Mouse (Mus musculus): ENCODE data around the gene Lrfn5.
A peak's percentile ranks its signal among the peaks of the same experiment; 100 is the strongest.

Lrfn5 gene

DNA sequence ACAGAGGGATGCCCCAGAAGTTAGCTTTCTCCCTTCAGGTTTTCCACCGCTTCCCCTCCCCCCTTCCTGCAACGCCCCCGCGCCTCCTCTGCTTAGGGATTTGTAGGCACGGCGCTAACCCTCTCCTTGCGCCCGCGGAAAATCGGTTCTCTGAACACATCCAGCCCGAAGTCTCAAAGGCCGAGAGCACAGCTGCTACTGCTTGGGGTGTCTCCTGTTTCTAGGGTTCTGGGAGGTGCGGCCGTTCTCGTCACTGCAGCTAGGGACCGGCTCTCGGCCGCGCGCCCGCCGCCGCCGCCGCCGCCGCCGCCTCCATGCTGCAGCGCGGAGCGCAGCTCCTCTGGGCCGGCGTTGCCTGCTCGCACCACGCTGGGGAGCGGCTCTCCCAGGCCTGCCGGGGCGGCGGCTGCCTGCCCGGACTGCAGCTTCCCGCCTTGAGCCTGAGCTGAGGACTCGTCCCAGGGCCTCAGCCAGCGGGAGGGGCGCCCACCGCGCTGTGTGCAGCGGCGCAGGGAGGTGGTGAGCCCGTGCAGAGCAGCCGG is at the start of gene Lrfn5:
TSS of gene Lrfn5 (plus strand) at position 322 of the 542 bp plus-strand sequence.
- DNase-seq (ENCODE audit: low spot score): no peak

DNA sequence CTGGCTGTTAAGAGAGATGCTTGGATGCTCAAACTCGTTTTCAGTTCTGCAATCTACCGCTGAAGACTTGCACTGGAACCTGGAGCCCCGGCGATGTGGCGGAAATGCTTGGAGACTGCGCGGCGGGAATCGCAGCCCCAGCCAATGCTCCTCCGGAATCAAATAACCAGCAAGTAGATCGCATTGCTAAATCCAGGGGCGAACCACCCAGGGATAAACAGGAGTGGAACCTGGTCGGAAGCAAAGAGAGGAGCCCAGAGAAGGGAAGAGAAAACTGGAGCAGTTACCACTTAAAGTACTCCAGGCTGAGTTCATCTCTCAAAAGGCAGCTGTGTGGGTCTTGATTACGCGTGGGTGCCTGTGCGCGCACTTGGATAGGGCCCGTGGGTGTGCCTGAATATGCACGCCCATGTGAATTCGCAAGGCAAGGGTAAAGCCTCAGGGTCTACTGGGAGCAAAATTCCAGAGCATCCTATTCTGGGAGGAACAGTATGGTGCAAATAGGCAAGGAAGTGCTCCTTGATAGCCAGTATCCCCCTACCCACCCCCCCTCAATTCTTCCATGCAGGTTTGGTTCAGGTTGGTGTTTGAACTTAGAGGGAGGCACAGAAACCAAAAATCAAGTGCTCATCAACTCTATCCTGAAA is 1.3 kb upstream of the Lrfn5 start:
- DNase-seq (ENCODE audit: low spot score): no peak

GRCm38 (mm10) chr12:61522148-61522828 is 662 bp upstream of the Lrfn5 start:
- no peak for DNase-seq (ENCODE audit: low spot score)

DNA sequence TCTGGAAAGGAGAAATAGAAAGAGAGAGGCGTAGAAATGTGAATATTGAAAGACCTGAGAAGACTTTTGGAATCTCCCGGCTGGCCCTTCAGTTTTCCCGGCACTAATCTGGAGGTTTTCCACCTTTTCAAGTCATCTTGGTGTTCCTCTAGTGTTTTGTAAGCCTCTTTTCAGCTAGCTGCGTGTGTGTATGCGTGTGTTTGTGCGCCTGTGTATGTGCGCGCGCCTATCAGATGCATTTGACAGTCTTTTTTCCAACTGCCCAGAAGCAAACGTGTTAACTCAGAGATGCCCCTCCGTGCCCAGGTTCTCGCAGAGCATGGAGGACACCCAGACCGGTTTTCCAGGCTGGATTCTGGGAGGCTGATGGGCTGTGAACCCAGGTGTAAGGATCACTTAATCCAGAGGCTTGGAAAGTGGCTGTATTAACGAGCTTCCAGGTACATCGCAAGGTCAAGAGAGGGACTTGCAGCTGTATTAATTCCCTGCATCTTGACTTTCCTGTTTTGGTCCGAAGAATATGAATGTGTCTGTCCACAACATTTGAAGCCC is 757 bp downstream of the Lrfn5 start:
- no peak for DNase-seq (ENCODE audit: low spot score)

DNA sequence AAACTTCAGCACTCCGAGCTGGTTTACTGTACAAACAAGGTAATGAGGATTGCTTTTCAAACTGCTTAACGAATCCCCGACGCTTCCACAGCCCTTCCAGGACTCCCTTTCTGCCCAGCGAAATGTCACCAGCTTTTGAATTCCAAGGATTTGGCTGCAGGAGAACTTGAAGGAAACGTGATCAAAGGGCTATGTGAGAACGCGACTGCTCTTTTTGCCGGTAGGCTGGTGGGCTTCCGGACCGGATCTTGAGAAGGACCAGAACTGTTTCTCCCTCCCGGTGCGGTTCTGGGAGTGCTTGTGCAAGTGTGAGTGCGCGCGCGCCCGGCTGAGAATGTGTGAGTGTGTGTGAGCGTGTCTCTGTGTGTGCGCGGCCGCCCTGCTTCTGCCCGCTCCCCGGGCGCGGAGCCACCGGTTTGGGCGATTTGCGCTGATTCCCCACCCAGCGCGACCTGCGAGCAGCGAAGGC is 1.3 kb downstream of the Lrfn5 start:
- DNase-seq (ENCODE audit: low spot score): no peak

- peak; percentile 73 for DNase-seq (ENCODE audit: low spot score)
Measured at GRCm38 (mm10) chr12:61526199-61526598, 3.2 kb downstream of the Lrfn5 start.

GRCm38 (mm10) chr12:61579949-61580348 is 57.0 kb downstream of the Lrfn5 start:
- no peak for DNase-seq (ENCODE audit: low spot score)

- DNase-seq (ENCODE audit: low spot score): no peak
Measured at GRCm38 (mm10) chr12:61600305-61600704, 77.4 kb downstream of the Lrfn5 start.

DNA sequence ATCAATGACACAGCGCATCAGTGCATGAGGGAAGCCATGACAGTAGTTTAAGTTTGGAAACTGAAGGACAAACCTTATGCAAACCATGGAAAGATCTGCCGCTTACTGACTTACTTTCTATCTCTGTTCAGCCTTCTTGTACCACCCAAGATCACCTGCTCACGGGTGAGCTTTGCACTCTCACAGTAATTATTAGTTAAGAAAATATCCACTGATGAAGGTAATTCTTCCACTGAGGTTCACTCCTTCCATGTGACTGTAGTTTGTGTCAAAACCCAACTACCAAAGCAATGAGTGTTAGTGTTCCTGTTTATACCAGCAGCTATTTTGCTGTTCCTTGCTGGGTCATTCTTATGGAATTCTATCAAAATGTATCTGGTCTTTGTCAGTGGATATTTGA is 84.9 kb downstream of the Lrfn5 start:
- no peak for DNase-seq (ENCODE audit: low spot score)

DNA sequence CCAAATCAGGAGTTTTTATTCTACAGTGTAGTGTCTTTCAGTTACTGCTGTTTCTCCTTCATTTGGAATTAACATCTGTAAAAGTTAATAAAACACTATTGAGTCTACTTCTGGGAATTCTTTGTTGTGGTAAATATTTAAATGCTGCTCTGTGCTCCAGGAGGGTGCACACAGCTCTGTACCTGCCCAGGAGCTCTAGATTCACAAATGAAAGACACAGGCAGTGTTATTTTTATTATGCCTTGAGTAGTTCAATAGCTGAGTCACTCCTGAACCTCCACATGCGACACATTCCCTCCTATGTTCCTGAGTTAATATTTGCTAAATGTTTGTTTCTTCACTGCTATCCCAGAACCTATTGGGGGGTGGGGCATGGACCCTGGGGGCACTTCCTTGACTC is 87.1 kb downstream of the Lrfn5 start:
- DNase-seq (ENCODE audit: low spot score): no peak

DNA sequence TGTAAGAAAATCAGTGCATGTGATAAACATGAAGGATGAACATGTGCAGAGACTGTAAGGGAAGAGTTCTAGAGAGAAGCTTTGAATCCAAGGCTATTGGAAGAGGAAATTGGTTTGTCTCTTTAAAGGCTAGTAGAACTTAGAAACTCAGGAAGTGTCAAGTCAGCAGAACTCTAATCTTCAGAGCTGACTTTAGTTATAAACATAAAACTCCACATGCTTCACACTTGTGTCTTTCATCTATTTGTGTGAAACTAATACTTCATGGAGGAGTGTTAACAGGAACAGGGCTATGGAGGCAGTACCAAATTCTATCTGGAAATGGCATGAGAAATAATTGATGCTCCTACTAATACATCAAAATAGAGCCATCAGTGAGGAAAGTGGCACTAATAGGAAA is 101.6 kb downstream of the Lrfn5 start:
- no peak for DNase-seq (ENCODE audit: low spot score)

GRCm38 (mm10) chr12:61654380-61654779 is 131.4 kb downstream of the Lrfn5 start:
- no peak for DNase-seq (ENCODE audit: low spot score)

- DNase-seq (ENCODE audit: low spot score): peak; percentile 12
Measured at GRCm38 (mm10) chr12:61723158-61723557, 200.2 kb downstream of the Lrfn5 start.

DNA sequence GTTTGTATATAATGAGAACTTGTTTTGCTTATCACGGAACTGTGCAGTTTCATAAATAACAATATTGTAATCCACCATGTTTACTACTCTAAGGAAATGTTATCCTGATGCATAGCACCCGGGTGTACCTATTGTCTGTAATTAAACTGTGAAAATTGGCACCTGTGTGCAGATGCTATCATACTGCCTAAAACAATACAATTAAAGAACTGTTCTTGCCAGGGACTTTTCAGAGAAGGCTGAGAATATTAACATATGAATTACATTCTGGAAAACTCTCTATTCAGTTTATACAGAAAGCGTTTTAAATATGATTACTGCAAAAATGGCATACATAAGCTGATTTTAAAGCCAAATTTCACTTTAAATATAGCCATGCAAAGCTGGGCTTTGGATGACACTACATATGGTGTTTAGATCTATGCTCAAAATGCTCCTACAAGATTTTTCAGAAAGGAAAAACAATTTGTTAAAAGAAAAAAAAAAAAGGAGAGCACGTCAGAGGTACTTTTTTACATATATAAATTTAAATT is 284.2 kb downstream of the Lrfn5 start:
- DNase-seq (ENCODE audit: low spot score): no peak

GRCm38 (mm10) chr12:61823601-61824000 is 300.7 kb downstream of the Lrfn5 start:
- no peak for DNase-seq (ENCODE audit: low spot score)

DNA sequence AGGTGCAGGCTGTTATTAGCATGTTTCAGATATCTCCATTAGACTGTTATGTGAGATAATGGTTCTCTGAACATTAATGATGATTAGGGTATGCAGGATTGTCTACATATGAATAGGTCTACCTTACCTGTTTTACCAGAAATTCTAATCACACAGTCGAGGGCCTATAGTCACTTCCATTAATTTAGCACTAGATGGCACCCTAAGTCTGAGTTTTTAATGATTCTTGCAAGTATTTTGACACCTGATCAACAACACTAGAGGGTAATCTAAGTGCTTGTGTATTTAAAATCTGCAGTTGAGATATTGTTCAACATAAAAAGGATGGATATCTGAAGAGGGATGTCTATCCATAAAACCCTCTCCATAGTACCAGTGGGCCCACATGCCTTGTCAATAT is 303.4 kb downstream of the Lrfn5 start:
- no peak for DNase-seq (ENCODE audit: low spot score)

DNA sequence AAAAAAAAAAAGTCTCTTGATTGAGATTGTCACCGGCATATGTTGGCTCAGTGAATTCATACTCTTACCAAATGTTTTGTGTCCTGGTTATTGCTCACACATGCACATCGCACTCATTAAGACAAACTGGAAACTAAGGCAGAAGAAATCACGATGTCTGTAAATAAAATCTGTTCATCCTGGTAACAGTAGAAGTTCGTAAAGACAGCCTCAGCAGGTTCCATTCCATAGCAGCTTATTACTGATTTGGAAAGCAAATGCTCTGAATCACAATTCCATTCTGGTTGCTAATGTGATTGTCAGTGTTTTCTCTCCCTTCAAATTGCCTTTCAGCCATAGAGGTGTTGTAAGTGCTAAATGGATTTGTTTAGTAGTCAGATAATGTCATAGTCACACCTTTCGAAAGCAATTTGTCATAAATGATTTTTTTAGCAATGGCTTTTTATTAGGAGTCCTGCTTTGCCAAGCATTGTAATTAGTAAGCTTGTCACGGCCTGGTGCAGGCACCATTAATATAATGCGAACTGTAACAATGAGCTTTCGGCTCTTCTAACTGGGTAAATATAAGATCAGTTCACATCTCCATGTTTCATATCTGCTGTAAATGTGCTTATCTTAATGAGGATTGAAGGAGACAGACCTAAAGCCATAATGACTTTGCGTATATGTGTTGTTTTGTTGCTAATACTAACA is 319.8 kb downstream of the Lrfn5 start:
- no peak for DNase-seq (ENCODE audit: low spot score)

GRCm38 (mm10) chr12:61854183-61854582 is 331.2 kb downstream of the Lrfn5 start:
- no peak for DNase-seq (ENCODE audit: low spot score)
